Mouse (Mus musculus): ENCODE results near the gene Itpr3.

Gene Itpr3

DNA sequence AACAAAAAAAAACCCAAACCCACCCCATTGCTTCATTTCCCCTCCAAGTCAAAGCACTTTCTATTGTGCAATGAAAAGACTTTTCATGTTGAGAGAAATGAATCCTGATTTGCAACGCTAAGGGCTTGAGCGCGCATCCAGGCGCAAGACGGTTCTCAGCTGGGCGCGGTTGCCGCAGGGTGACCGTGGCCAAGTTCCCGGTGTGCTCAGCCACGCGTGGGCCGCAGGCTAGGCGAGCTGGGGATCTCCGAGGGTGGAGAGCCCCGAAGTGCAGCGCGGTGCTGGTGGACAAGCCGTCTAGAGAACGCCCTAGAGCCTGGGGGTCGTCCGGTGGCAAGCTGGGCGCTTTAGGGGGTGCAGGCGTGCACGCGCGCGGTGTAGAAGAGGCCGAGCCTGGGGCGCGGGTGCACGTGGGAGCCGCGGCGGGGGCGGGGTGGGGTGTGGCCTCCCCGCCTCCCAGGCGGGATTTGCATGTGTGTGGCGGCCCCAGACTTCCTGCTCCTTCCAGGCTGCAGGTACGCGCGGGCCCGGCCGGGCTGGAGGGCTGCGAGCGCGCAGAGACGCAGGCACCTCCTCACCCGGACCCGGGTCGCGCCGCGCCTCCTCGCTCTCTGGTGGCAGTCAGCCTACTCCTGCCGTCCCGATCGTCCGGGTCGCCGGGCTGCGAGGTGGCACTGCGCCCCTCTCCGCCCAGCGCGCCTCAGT lies at the start of gene Itpr3:
TSS of gene Itpr3 (plus strand) at position 493 of the 705 bp plus-strand sequence.
- in situ Hi-C loops (cut with MboI, MseI): no loop called here

DNA sequence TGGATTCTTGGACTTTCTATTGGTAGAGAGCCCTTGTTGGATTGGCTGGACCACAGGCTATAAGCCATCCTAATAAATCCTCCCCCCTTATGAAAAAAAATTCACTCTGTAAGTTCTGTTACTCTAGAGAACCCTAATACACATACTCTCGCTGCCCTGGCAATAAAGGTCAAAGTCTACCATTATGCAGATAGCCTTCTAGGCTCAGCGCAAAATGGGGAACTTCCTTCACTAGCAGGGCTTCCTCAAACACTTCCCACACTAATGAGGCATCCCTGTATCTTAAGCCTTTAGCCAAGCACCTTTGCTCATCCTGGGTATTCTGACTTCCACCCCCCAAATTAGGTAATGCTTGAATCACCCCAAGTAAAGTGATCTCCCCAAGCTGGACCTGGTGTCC lies 48.8 kb upstream of the Itpr3 start:
- in situ Hi-C loops (cut with MboI, MseI): no loop called here

DNA sequence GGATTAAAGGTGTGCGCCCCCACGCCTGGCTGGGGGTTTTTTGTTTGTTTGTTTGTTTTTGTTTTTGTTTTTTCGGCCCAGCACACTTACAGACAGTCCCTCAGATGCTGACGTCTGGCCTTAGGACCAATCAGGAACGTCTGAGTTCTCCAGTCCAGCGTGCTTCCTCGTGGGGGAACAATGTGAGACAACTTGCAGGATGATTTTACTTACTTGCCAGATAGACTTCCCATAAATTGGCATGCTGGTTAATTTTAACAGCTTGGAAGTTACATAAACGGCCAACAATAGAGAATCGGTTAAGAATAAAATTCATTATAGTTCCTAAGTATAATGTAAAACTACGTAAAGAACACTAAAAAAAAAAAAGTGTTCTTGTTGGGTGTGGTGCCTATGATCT lies 45.9 kb upstream of the Itpr3 start:
- in situ Hi-C loops (cut with MboI, MseI): no loop called here

DNA sequence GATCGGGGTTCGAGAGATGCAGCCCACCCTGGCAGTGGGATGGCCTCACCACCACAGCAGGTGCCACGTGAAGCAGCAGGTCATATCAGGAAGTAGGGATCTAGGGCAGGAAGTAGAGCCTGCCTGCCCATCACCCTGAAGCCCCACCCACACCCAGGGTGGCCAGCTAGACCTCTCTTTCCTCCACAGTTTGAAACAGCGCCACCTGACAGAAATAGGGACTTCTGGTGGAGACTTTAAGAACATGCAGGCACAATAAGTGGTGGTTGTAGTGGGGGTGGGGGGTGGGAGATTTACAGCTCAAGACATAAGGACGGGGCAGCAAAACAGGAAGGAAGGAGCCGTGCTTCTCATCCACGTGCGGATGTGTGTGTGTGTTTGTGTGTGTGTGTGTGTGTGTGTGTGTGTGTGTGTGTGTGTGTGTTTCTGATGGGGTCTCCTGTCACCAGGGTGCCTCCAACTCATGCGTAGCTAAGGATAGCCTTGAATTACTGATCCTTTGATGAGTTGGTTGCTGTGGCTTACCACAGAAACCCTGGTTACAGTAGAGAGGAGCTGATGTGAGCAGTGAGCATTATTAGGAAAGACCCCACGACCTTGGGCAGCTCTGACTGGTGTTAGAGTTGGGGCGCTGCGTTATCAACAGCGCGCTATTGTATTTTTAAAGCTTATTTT lies 45.0 kb upstream of the Itpr3 start:
- in situ Hi-C loops (cut with MboI, MseI): no loop called here

DNA sequence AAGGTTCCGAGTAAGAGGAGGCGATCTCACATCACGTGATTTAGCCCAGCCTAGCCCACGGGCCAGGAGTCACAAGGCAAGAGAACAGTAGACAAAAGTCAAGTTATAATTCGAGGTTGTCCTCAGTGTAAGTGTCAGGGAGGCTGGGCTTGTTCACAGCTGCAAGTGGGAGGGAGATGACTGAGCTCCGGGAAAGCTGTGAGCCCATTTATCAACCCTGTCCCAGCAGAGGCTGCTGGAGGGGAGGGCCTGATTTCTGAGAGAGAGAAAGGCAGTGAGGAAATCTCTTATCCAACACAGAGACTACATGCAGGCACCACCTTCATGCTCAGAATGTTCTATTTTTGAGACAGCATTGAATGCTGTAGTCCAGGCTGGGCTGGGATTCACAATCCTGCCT lies 44.2 kb upstream of the Itpr3 start:
- in situ Hi-C loops (cut with MboI, MseI): no loop called here

DNA sequence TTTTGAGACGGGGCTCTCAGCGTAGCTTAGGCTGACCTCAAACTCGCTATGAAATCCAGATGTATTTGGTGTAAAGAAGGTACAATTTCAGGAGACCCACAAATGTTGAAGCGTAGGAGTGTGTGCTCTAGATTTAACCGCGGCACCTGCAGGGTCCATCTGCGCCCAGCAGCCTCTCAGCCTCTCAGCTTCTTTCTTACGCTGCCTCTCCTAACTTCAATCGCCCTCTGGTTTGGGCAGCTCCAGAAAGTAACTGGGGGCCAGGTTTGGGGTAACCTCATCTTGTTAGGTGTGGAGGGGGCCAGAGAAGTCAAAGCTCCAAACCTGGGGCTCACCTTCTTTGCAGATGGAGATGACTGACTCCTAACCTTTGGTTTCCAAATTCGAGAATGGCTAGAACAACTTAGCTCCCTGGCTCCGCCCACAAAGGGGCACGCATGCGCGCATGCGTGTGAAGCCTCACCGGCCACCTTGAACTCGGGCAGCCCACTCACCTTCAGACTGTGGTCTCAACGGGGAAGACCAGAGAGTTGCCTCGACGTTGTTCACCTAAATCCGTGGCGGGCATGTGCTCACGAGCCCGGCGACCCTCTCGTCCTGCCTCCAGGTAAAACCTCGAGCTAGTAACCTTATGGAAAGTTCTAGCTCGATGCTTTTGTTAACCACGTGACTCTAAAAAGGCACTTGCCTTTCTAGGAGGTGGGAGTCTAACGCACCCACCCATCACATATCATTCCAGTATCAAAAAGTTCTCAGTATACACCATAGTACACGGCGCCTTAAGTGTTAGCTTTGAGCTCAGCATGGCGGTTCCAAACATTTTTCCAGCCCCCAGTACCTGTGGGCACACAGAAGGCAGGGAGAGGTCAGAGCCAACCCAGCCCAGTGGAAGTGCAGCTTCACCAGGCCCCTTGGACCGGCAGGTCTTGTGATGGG lies 39.3 kb upstream of the Itpr3 start:
- in situ Hi-C loops (cut with MboI, MseI): no loop called here

DNA sequence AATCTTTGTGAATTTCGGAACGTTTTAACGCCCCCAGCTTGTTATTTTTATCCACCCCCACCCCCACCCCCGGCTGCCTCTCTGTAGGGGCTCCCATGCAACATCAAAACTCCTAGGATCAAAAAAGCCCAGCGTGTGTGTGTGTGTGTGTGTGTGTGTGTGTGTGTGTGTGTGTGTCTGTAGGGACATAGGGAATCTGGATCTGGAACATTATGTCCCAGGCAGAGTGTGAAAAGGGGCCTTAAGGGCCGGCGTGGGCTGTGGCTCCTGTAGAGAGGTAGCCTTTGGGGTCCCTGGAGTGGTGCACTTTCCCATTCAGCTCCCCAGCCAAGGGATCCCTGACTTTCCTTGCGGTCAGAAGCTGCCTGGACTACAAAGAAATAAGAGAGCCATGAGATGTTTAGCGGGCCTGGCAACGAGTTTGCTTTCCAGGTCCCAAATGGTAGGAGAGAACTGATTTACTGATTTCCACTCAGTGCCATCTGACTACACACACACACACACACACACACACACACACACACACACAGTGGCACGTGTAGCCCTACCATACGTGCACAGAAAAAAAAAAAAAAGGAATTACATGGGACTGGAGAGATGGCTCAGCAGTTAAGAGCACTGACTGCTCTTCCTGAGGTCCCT lies 38.4 kb upstream of the Itpr3 start:
- in situ Hi-C loops (cut with MboI, MseI): no loop called here

DNA sequence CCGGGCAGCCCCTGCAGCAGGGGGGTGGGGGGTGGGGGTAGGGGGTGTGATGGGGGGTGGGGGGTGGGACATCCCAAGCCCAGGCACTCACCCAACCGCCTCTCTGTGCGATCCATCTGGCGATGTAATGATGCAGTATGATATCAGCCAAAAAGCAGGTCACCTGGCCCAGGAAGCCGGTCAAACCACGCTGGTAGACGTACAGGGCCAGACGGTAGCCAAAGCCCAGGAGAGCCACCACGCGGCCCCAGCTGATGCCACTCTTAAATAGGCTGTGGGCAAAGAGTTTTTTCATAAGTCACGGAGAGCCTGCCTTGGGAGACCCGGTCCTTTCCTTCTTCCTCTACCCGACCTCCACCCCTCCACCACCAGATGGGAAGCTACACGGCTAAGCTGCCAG lies 36.0 kb upstream of the Itpr3 start:
- in situ Hi-C loops (cut with MboI, MseI): no loop called here

DNA sequence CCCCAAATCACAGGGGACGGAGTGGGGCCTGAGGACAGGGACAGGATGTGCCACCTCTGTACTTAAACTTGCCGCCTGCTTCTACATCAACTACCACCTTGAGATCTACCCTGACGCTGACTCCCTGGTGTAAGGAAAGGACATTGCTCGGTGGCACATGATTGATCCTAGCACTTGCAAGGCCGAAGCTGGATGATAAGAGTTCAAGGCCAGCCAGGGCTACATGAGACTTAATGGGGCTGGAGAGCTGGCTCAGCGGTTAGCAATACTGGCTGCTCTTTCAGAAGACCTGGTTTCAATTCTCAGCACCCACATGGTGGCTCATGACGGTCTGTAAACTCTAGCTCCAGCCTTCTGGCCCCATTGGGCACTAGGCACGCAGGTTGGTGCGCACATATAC lies 35.4 kb upstream of the Itpr3 start:
- in situ Hi-C loops (cut with MboI, MseI): no loop called here

DNA sequence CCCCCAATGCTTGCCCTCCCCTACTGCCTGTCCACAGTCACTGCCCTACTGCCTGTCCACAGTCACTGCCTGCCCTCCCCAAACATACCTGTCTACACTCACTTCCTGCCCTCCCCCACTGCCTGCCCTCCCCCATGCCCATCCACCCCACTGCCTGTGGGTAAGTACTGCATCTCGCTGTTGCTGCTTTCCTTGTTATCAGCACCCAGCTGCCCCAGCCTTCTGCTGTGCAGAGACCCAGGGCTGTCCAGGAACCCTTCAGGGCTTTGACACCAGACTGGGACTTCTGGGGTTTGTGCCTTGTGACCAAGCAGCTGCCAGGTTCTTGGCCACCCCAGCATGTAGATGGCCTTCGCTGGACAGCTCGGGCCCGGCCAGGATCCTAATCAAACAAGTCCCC lies 33.8 kb upstream of the Itpr3 start:
- in situ Hi-C loops (cut with MboI, MseI): no loop called here

DNA sequence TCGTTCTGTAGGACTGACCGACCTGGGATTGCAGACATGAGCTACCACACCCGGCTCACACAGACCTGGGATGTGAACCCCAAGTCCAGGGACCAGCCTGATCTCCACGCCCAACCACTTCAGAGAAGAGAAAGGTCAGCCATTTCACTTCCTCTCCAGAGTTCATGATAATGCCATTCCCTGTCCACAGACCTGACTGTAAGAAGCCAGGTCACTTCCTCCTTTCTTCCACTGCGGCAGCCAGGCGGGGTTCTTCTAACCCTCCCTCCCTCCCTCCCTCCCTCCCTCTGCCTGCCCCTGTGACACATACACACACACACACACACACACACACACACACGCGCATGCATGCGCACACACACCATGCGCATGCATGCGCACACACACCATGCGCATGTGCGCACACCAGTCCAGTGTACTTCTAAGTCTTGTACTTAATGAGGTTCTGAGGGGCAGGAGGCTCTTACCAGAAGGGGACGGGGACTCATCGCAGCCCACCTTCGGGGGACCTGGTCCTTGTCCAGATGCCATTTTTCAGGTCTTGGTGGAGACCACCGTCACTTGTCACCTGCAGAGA lies 31.7 kb upstream of the Itpr3 start:
- in situ Hi-C loops (cut with MboI, MseI): no loop called here

DNA sequence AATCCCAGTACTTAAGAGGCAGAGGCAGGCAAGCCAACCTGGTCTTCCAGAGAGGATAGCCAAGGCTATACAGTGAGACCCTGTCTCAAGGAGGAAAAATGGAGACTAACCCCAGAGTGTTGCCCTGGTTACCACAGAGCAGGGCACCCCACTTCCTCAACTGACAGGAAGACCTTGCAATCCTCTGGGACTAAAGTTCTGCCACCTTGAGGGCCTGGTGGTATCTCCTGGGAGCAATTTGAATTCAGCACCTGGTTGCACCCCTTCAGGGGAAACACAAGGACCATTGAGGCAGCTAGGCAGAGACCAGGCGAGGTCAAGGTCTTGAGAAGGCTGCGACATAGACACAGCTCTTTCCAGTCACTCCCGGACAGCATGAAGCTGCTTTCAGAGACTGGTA lies 31.2 kb upstream of the Itpr3 start:
- in situ Hi-C loops (cut with MboI, MseI): no loop called here

DNA sequence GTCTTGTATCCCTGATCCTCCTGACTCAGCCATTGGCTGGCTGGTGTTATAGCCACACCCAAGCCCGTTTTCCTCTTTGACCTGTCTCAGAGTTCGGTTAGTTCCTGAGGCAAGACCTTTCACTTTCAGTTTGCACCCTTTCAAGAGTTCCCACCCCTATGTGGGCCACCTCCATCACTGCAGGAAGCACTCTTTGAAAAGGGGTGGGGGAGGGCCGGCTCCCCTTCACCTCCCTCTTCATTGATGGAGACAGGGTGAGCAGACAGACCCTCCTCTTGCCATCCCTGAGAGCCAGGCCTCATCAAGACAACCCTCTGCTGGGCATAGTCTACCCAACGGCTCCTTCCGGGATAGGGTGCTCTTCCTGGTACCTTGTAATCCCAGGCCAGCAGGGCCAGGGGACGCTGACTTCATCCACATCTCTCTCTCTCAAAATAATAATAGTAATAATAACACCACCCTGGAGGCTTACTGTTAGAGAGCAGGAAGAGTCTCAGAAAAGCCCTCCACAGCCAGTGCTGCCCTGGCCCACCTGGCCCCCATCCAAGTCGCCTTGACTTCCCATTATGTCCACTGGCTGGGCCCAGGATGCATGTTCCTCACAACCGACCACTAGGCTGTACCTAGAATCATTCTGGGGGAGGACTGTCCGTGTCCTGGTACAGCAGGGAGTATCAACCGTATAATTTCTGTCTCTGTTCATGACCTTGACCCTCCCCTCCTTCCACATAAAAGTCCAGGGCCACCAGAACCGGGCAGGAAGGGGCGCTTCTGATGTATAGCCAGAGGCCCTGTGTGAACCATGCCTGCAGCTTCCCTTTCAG lies 29.4 kb upstream of the Itpr3 start:
- in situ Hi-C loops (cut with MboI, MseI): no loop called here

DNA sequence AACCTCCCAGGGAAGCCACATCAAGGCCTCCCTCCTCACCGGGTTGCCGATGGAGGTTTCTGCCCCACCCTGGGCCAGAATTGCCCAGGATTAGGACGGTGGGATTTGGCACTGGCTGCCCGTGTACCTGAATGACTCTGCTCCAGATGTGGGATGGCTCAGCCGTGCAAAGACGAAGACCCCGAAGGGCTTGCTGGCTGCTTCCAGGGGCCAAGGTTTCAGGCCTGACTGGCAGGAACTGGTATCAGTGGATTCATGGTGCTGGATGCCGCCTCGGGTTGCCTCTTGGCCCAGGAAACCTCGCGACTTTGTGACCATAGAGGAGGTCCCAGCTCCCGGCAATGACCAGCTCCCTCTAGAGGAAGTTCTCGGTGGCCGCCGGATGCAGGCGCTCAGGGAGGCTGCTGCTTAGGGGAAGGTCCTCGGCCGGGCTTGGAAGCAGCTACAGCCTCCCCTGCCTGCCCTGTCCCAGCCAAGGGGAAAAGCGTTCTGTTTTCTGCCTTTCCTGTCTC lies 28.8 kb upstream of the Itpr3 start:
- in situ Hi-C loops (cut with MboI, MseI): no loop called here

DNA sequence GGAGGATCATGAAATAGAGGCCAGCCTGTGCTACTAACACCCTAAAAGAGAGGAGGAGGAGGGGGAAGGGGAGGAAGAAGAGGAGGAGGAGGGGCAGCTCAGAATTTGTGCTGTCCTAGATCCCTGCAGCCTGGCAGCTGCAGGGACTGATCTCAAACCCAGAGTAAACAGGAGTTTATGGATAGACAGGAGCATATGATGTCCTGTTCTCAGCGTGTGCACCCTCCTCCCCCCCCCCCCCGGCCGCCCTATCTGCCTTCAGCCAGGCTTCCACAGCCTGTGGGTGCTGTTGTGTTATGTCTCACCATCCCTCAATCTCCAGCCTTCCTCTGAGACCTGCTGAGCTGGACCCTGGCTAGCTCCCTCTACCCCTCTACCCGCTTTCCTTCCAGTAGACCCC lies 28.2 kb upstream of the Itpr3 start, which contains the start of gene Bak1:
TSS of gene Bak1 (minus strand) at position 101 of the 400 bp plus-strand sequence.
- in situ Hi-C loops (cut with MboI, MseI): no loop called here

DNA sequence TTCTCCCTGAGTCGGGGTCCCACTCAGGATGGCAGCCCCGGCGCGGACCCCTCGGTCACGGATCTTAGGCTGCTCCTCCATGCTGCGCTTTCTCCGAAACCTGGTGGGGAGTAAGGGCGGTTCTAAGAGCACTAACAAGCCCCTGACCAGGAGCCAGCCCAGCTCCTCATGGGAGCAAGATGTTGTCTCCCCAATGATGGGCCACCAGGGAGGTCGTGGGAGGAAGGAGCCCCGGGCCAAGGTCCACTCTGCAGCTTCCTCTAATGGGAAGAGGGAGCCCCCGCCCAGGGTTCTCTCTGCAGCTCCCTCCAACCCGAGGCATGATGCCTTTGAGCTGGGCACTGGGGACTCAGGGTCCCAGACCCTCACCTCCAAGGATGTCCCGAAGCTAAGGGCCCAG lies 27.7 kb upstream of the Itpr3 start:
- in situ Hi-C loops (cut with MboI, MseI): no loop called here

DNA sequence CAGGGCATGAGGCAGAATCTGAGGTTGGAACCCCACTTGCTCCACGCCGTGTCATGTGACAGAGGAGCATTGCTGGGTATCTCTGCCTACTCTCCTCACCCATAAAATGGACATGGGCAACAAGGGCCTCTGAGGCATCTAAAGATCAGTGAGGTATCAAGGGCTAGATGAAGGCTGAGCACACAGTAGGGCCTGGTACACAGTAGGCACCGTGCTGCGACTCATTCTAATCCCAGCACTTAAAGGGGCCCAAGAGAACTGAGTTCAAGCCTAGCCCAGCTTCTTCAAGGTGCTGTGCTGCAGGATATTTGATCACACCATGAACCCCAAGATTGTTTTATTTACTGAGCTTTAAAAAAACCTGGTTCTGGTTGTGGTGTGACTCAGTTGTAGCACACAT lies 26.2 kb upstream of the Itpr3 start:
- in situ Hi-C loops (cut with MboI, MseI): no loop called here

DNA sequence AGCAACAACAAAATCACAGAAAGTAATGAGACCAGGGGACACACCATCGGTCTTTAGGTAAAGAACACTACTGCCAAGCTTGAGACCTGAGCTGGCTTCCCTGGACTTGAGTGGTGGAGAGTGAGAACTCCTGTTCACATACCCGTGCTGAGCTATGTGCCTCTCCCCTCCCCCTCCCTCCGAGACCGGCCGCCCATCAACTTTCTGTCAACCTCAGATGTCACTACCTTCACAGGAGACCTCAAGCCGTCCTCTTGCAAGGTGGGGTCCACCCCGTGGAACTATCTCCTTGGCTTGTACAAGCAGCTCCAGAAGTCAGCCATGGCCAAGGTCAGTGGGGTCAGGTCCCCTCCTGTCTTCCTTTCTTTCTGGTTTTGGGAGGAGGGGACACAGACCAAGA lies 24.8 kb upstream of the Itpr3 start:
- in situ Hi-C loops (cut with MboI, MseI): no loop called here

DNA sequence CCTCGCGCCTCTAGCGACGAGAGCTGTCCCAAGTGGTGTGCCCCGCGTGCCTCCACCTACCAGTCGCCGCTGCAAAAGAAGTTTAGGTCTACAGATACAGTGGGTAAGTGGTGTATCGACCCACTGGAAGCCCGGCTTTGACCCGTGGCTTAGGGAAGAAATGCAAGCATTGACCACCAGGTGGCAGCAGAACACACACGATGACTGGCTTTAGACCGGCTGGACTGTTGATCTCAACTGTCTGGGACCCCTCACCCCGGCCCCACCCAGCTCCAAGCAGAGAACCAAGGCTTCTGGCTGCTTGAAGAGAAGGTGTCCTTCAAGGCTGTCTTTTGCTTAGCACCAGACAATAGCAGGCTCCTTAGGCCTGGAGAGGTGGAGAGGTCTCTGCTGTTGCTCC lies 24.2 kb upstream of the Itpr3 start:
- in situ Hi-C loops (cut with MboI, MseI): no loop called here

DNA sequence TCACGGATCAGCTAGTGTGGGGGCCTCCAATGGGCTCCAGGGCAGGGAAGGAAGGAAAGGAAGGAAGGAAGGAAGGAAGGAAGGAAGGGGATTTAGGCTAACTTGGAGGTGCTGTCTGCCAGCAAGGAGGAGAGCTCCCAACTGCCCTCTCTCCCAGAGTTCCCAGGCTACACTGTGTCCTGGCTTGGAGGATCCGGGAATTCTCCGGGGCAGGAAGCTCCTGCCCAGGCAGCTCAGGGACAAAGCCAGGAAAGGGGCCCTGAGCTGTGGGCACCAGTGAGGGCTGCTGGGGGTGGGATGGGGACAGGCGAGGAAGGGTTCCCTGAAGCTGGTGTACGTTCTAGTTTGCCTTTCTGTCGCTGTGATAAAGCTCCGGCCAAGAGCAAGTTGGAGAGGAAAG lies 20.6 kb upstream of the Itpr3 start:
- in situ Hi-C loops (cut with MboI, MseI): no loop called here

Measured in T-helper 1 cell (primary cell).